Mouse (Mus musculus): ENCODE measurements around the gene Efs.
A peak's percentile ranks its signal among the peaks of the same experiment; 100 is the strongest.

Gene Efs

GRCm38 (mm10) chr14:54913343-54913742, 12.6 kb downstream of the Efs start:
- DNase-seq: no peak

GRCm38 (mm10) chr14:54912886-54913285, 13.0 kb downstream of the Efs start, which contains the start of gene Slc22a17:
Gene Slc22a17 (minus strand): TSS chr14:54913132.
- DNase-seq: peak; percentile 66

- DNase-seq: no peak
These were observed 13.6 kb downstream of the Efs start for GRCm38 (mm10) chr14:54912109-54912850.

- DNase-seq: no peak
These were observed 17.2 kb downstream of the Efs start for GRCm38 (mm10) chr14:54908682-54909081.

GRCm38 (mm10) chr14:54903641-54904040, 22.3 kb downstream of the Efs start:
- no peak for DNase-seq

GRCm38 (mm10) chr14:54900383-54900782, 25.5 kb downstream of the Efs start:
- peak; percentile 71 for DNase-seq

GRCm38 (mm10) chr14:54897445-54897844, 28.5 kb downstream of the Efs start:
- DNase-seq: no peak

- peak; percentile 78 for DNase-seq
These were observed 31.4 kb downstream of the Efs start for GRCm38 (mm10) chr14:54894296-54895151.

- peak; percentile 99 for DNase-seq
These were observed 32.2 kb downstream of the Efs start for GRCm38 (mm10) chr14:54893651-54894181.

GRCm38 (mm10) chr14:54892200-54892599, 33.7 kb downstream of the Efs start, which contains the start of gene Pabpn1:
Gene Pabpn1 (plus strand): TSS chr14:54892500.
- no peak for DNase-seq

- DNase-seq: no peak
These were observed 40.6 kb downstream of the Efs start for GRCm38 (mm10) chr14:54885309-54885708.

- no peak for DNase-seq
These were observed 41.8 kb downstream of the Efs start for GRCm38 (mm10) chr14:54884022-54884712.

- peak; percentile 85 for DNase-seq
These were observed 42.5 kb downstream of the Efs start, which contains the start of the genes Bcl2l2 and Gm20521 for GRCm38 (mm10) chr14:54883154-54884021. Gene Bcl2l2 (plus strand): TSS chr14:54883377. Gene Gm20521 (plus strand): TSS chr14:54883441.

- DNase-seq: peak; percentile 87
These were observed 48.7 kb downstream of the Efs start, which contains the start of gene Ppp1r3e for GRCm38 (mm10) chr14:54877048-54877715. Gene Ppp1r3e (minus strand): TSS chr14:54877550.

GRCm38 (mm10) chr14:54876539-54877047, 49.3 kb downstream of the Efs start:
- DNase-seq: peak; percentile 90

GRCm38 (mm10) chr14:54875844-54876538, 49.9 kb downstream of the Efs start:
- no peak for DNase-seq

GRCm38 (mm10) chr14:54874165-54874564, 51.8 kb downstream of the Efs start:
- DNase-seq: no peak

GRCm38 (mm10) chr14:54870861-54871260, 55.1 kb downstream of the Efs start, which contains the start of gene Homez:
Gene Homez (minus strand): TSS chr14:54870961.
- DNase-seq: no peak

GRCm38 (mm10) chr14:54868026-54868425, 57.9 kb downstream of the Efs start:
- DNase-seq: no peak

- no peak for DNase-seq
These were observed 59.0 kb downstream of the Efs start for GRCm38 (mm10) chr14:54866936-54867335.
